Mouse (Mus musculus) spleen, adult 2 months (tissue): ENCODE results near the gene Vps13d.

Source experiments
- CTCF ChIP-seq: fragments of 200-500 bp; IDR thresholded peaks from 2 replicates; pipeline ENCODE4 v1.5.1; 2011; ENCODE audit warnings: mild to moderate bottlenecking, inconsistent platforms; ENCODE audit not compliant: insufficient read depth, insufficient read length, insufficient replicate concordance; ENCODE audit errors: extremely low read depth
- POLR2A ChIP-seq: fragments of 200-500 bp; IDR thresholded peaks from 2 replicates; pipeline ENCODE4 v1.6.1; 2011; ENCODE audit warnings: low read depth, low read length, inconsistent platforms

GRCm38 (mm10) chr4:144992413-144992812 lies 202.4 kb downstream of the Vps13d start:
- no peak for TF ChIP-seq CTCF
- no peak for TF ChIP-seq POLR2A
